Mouse (Mus musculus): ENCODE data around the gene Kmt2d. TPM values are rescaled to one million over a fixed set of nuclear protein-coding genes. Genes with fewer than 3 reads are reported as not detected.
A peak's percentile ranks its signal among the peaks of the same experiment; 100 is the strongest.

The Kmt2d gene
- total RNA-seq, 1 experiment from 2014 or later: 33.0 TPM

DNA sequence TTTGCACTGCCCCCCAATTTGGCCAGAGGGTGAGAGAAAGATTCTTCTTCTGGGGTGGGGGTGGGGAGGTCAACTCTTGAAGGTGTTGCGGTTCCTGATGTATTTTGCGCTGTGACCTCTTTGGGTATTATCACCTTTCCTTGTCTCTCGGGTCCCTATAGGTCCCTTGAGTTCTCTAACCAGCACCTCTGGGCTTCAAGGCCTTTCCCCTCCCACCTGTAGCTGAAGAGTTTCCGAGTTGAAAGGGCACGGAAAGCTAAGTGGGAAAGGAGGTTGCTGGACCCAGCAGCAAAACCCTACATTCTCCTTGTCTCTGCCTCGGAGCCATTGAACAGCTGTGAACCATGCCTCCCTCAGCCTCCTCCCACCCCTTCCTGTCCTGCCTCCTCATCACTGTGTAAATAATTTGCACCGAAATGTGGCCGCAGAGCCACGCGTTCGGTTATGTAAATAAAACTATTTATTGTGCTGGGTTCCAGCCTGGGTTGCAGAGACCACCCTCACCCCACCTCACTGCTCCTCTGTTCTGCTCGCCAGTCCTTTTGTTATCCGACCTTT lies 77.8 kb downstream of the Kmt2d start:
- ATAC-seq (replicated peaks in 1 of 2; ENCODE audit: insufficient read depth in 1 of 2, low FRiP score in 2 of 2, low TSS enrichment in 1 of 2, low read depth in 1 of 2, poor library complexity in 2 of 2, severe bottlenecking in 2 of 2): no peak; a peak in 1 of 4 replicates

DNA sequence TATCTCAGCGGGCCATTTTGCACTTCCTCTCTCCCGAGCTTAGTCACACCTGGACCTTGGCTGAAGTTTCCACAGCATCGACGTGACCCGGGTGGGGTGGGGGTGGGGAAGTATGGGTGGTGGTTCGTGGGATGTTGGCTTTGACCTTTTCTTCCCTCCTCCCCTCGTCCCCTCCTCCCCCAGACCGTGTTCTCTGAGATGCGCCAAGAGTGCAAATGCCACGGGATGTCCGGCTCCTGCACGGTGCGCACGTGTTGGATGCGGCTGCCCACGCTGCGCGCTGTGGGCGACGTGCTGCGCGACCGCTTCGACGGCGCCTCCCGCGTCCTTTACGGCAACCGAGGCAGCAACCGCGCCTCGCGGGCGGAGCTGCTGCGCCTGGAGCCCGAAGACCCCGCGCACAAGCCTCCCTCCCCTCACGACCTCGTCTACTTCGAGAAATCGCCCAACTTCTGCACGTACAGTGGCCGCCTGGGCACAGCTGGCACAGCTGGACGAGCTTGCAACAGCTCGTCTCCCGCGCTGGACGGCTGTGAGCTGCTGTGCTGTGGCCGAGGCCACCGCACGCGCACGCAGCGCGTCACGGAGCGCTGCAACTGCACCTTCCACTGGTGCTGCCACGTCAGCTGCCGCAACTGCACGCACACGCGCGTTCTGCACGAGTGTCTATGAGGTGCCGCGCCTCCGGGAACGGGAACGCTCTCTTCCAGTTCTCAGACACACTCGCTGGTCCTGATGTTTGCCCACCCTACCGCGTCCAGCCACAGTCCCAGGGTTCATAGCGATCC lies 78.6 kb downstream of the Kmt2d start:
- ATAC-seq (replicated peaks in 1 of 2; ENCODE audit: insufficient read depth in 1 of 2, low FRiP score in 2 of 2, low TSS enrichment in 1 of 2, low read depth in 1 of 2, poor library complexity in 2 of 2, severe bottlenecking in 2 of 2): 0 out of 4 replicates have a peak, but pooled peaks of 1 of the 2 experiments have one; percentile 15

GRCm38 (mm10) chr15:98791771-98792170 lies 79.2 kb downstream of the Kmt2d start:
- no peak for ATAC-seq (replicated peaks in 1 of 2; ENCODE audit: insufficient read depth in 1 of 2, low FRiP score in 2 of 2, low TSS enrichment in 1 of 2, low read depth in 1 of 2, poor library complexity in 2 of 2, severe bottlenecking in 2 of 2)

GRCm38 (mm10) chr15:98791221-98791620 lies 79.8 kb downstream of the Kmt2d start:
- ATAC-seq (replicated peaks in 1 of 2; ENCODE audit: insufficient read depth in 1 of 2, low FRiP score in 2 of 2, low TSS enrichment in 1 of 2, low read depth in 1 of 2, poor library complexity in 2 of 2, severe bottlenecking in 2 of 2): no peak

DNA sequence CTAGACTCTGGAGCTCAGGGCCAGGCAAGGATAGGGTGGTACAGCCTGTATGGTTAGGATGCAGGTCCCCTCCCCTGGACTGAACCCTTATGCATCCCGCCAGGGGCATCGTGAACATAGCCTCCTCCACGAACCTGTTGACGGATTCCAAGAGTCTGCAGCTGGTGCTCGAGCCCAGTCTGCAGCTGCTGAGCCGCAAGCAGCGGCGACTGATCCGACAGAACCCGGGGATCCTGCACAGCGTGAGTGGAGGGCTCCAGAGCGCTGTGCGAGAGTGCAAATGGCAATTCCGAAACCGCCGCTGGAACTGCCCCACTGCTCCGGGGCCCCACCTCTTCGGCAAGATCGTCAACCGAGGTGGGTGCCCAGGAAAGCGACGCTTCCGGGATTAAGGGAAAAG lies 80.2 kb downstream of the Kmt2d start:
- no peak for ATAC-seq (replicated peaks in 1 of 2; ENCODE audit: insufficient read depth in 1 of 2, low FRiP score in 2 of 2, low TSS enrichment in 1 of 2, low read depth in 1 of 2, poor library complexity in 2 of 2, severe bottlenecking in 2 of 2)

DNA sequence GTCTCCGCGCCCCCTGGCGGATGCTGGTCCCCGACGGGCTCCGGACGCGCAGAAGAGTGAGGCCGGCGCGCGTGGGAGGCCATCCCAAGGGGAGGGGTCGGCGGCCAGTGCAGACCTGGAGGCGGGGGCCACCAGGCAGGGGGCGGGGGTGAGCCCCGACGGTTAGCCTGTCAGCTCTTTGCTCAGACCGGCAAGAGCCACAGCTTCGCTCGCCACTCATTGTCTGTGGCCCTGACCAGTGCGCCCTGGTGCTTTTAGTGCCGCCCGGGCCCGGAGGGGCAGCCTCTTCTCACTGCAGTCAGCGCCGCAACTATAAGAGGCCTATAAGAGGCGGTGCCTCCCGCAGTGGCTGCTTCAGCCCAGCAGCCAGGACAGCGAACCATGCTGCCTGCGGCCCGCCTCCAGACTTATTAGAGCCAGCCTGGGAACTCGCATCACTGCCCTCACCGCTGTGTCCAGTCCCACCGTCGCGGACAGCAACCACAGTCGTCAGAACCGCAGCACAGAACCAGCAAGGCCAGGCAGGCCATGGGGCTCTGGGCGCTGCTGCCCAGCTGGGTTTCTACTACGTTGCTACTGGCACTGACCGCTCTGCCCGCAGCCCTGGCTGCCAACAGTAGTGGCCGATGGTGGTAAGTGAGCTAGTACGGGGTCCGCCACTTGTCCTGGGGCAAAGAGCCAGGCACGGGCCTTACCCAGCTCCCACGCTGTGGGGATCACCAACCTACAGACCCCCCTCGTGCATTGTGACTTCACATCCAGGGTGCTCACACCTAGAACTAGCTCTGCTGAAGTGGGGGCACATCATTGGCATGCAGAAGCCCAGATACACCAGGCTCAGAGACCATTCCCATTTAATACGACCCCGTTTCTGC lies 81.1 kb downstream of the Kmt2d start, which contains the start of gene Wnt1:
Gene Wnt1 (plus strand): TSS at position 197 of the 875 bp plus-strand sequence.
- ATAC-seq (replicated peaks in 1 of 2; ENCODE audit: insufficient read depth in 1 of 2, low FRiP score in 2 of 2, low TSS enrichment in 1 of 2, low read depth in 1 of 2, poor library complexity in 2 of 2, severe bottlenecking in 2 of 2): no peak; a peak in 1 of 4 replicates

DNA sequence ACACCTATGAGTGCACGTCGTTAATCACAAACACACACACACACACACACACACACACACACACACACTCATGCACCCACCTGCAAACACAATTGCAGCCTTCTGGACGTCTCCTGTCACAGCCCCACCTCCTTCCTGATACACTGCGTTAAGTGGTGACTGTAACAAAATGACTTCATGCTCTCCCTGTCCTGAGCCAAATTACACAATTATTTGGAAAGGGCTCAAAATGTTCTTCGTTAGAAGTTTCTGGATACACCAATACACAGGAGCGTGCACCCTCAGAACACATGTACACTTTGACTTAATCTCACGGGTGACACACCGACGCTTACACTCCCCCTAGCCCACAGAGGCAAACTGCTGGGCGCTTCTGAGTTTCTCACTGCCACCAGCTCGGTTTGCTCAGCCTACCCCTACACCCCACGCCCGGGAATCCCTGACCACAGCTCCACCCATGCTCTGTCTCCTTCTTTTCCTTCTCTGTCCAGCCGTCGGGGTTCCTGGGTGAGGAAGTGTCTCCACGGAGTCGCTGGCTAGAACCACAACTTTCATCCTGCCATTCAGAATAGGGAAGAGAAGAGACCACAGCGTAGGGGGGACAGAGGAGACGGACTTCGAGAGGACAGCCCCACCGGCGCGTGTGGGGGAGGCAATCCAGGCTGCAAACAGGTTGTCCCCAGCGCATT lies 81.9 kb downstream of the Kmt2d start:
- 0 out of 4 replicates have a peak, but pooled peaks of 1 of the 2 experiments have one; percentile 41 for ATAC-seq (replicated peaks in 1 of 2; ENCODE audit: insufficient read depth in 1 of 2, low FRiP score in 2 of 2, low TSS enrichment in 1 of 2, low read depth in 1 of 2, poor library complexity in 2 of 2, severe bottlenecking in 2 of 2)

DNA sequence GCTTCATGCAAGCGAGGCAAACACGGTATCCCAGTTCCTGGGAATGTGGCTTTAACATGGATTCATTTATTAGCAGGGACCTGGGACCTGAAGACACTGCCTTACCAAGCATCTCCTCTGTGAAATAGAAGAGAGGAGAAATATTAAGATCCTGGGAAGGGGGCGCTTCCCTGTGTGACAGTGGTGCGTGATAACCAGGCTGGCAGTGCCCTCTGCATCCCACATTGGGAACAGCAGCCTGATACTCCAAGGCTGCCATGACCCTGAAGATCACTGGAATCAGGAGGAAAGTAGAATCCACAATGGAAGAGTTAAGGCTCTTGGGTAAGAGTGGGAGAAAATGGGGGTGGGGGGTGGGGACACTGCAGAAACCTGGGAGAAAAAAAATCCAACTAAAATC lies 83.1 kb downstream of the Kmt2d start:
- peak in 1 of 2 experiments; percentile 50; a peak in 2 of 4 replicates for ATAC-seq (replicated peaks in 1 of 2; ENCODE audit: insufficient read depth in 1 of 2, low FRiP score in 2 of 2, low TSS enrichment in 1 of 2, low read depth in 1 of 2, poor library complexity in 2 of 2, severe bottlenecking in 2 of 2)

- no peak for ATAC-seq (replicated peaks in 1 of 2; ENCODE audit: insufficient read depth in 1 of 2, low FRiP score in 2 of 2, low TSS enrichment in 1 of 2, low read depth in 1 of 2, poor library complexity in 2 of 2, severe bottlenecking in 2 of 2)
Measured at GRCm38 (mm10) chr15:98785744-98786143, 85.3 kb downstream of the Kmt2d start.

Other genes with a start within 250 kb of the Kmt2d start
- gene Cacnb3, start 240.4 kb downstream of the Kmt2d start, total RNA-seq (2017): not detected in 2 replicates
- gene Ddx23, start 208.3 kb downstream of the Kmt2d start, total RNA-seq (2017): 93.8 and 108 TPM in 2 replicates
- 0.79 and 1.1 TPM in 2 replicates for gene Rnd1, start 193.7 kb downstream of the Kmt2d start, total RNA-seq (2017)
- gene Ccdc65, start 163.0 kb downstream of the Kmt2d start, total RNA-seq (2017): 0.19 TPM in 1 of 2 replicates, not detected in the other
- 5.9 and 11.3 TPM in 2 replicates for gene Fkbp11, start 143.0 kb downstream of the Kmt2d start, total RNA-seq (2017)
- 36.0 and 38.6 TPM in 2 replicates for gene Arf3, start 108.0 kb downstream of the Kmt2d start, total RNA-seq (2017)
- 1.4 and 1.8 TPM in 2 replicates for gene Wnt10b, start 93.1 kb downstream of the Kmt2d start, total RNA-seq (2017)
- gene Wnt1, start 81.3 kb downstream of the Kmt2d start, total RNA-seq (2017): not detected in 2 replicates
- 0.15 and 0.63 TPM in 2 replicates for gene Ddn, start 61.7 kb downstream of the Kmt2d start, total RNA-seq (2017)
- gene Prkag1, start 39.7 kb downstream of the Kmt2d start, total RNA-seq (2017): 70.7 and 115 TPM in 2 replicates
- gene Rhebl1, start 23.3 kb upstream of the Kmt2d start, total RNA-seq (2017): 6.2 and 14.7 TPM in 2 replicates
- 0.13 TPM in 1 of 2 replicates, not detected in the other for gene Dhh, start 27.3 kb upstream of the Kmt2d start, total RNA-seq (2017)
- 8.7 and 21.2 TPM in 2 replicates for gene Lmbr1l, start 47.0 kb upstream of the Kmt2d start, total RNA-seq (2017)
- gene Tuba1b, start 63.4 kb upstream of the Kmt2d start, total RNA-seq (2017): 672 and 707 TPM in 2 replicates
- 12.9 TPM in 1 of 2 replicates, not detected in the other for gene Gm49450, start 82.3 kb upstream of the Kmt2d start, total RNA-seq (2017)
- 35.1 and 40.0 TPM in 2 replicates for gene Tuba1a, start 82.5 kb upstream of the Kmt2d start, total RNA-seq (2017)
- 58.2 and 65.1 TPM in 2 replicates for gene Tuba1c, start 158.7 kb upstream of the Kmt2d start, total RNA-seq (2017)
- not detected in 2 replicates for gene Prph, start 184.0 kb upstream of the Kmt2d start, total RNA-seq (2017)
- gene Troap, start 203.4 kb upstream of the Kmt2d start, total RNA-seq (2017): 13.4 and 15.9 TPM in 2 replicates
- gene C1ql4, start 216.6 kb upstream of the Kmt2d start, total RNA-seq (2017): not detected in 2 replicates
- gene Dnajc22, start 222.0 kb upstream of the Kmt2d start, total RNA-seq (2017): not detected in 2 replicates